Mouse (Mus musculus) liver, embryonic 15.5 days (tissue): ENCODE data around the gene Ttc32. TPM values are rescaled to one million over a fixed set of nuclear protein-coding genes. Genes with fewer than 3 reads are reported as not detected.
A peak's percentile ranks its signal among the peaks of the same experiment; 100 is the strongest.

Experiments used
- ATAC-seq: fragments of 200-750 bp; cut with Nextera tagmentation; 2 replicates; pipeline ENCODE4 v1.8.0; 2017; ENCODE audit warnings: moderate number of reproducible peaks, mild to moderate bottlenecking, moderate library complexity; ENCODE audit not compliant: insufficient read depth
- H3K27ac ChIP-seq: fragments of 300-500 bp; sonication (generic); replicated peaks from 2 replicates; pipeline ENCODE4 v1.5.1; 2015; ENCODE audit warnings: mild to moderate bottlenecking, inconsistent platforms
- H3K27me3 ChIP-seq: fragments of 300-500 bp; sonication (generic); 2 replicates; pipeline ENCODE4 v1.6.1; 2015; ENCODE audit warnings: mild to moderate bottlenecking, inconsistent platforms
- H3K36me3 ChIP-seq: fragments of 300-500 bp; sonication (generic); replicated peaks from 2 replicates; pipeline ENCODE4 v1.6.1; 2015; ENCODE audit warnings: moderate library complexity, mild to moderate bottlenecking, inconsistent platforms
- H3K4me1 ChIP-seq: fragments of 300-500 bp; sonication (generic); replicated peaks from 2 replicates; pipeline ENCODE4 v1.6.1; 2015; ENCODE audit warnings: inconsistent platforms
- H3K4me2 ChIP-seq: fragments of 300-500 bp; sonication (generic); 2 replicates; pipeline ENCODE4 v1.6.1; 2015; ENCODE audit warnings: moderate library complexity, mild to moderate bottlenecking, inconsistent platforms
- H3K4me3 ChIP-seq: fragments of 300-500 bp; sonication (generic); replicated peaks from 2 replicates; pipeline ENCODE4 v1.5.1; 2015; ENCODE audit warnings: mild to moderate bottlenecking, inconsistent platforms
- H3K9ac ChIP-seq: fragments of 300-500 bp; sonication (generic); 2 replicates; pipeline ENCODE4 v1.6.1; 2015; ENCODE audit warnings: moderate library complexity, mild to moderate bottlenecking, inconsistent platforms
- H3K9me3 ChIP-seq: fragments of 300-500 bp; sonication (generic); replicated peaks from 2 replicates; pipeline ENCODE4 v1.6.1; 2016; ENCODE audit warnings: inconsistent platforms
- WGBS: fragments of 180-500 bp; shearing (Covaris S2); methylation state at CpG from one replicate; pipeline ENCODE4 v1.1.7; 2015; ENCODE audit warnings: mixed read lengths; ENCODE audit not compliant: insufficient replicate concordance; 5-methylcytosine and 5-hydroxymethylcytosine counted together
- polyA plus RNA-seq: library from polyadenylated mRNA; unstranded; fragments of >200 nt; fragmentation: Nextera tagmentation; extraction: Ambion mirVana; gene quantifications from 2 replicates; pipeline ENCODE4 v1.2.1, GENCODE M21; 2015

Gene Ttc32
- polyA plus RNA-seq, 1 experiment from 2014 or later: 12.2 TPM

DNA sequence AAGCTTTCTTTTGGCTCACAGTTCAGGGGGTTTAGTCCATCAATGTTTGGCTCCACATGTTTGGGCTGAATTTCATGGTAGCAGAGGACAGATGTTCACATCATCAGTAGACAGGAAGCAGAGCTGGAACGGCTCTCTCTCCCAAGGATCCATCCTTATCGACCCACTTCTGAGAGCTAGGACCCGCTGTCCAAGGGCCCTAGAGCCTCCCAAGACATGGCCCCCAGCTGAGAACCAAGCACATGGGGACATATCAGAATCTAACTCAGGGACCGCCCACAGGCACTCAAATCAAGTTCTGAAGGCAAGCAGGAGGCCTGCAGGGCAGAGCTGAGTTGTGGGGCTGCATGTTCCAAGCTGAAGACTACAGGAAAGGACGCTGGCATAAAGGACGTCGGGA is 14.9 kb downstream of the Ttc32 start:
- Histone ChIP-seq H3K4me3 (no peak overlapping the region), H3K4me2 (no peak overlapping the region), H3K4me1 (no peaks in the 10 kb centered on the region), H3K27me3 (no peaks in the 10 kb centered on the region), H3K36me3 (0 out of 2 replicates have a peak, but pooled peaks cover 5% of the 10 kb centered on the region), H3K27ac (no peak overlapping the region), H3K9ac (no peak overlapping the region), H3K9me3 (no peaks in the 10 kb centered on the region)
- 69% methylated on average over 7 of the region's 7 CpGs for WGBS
- ATAC-seq: no peak

DNA sequence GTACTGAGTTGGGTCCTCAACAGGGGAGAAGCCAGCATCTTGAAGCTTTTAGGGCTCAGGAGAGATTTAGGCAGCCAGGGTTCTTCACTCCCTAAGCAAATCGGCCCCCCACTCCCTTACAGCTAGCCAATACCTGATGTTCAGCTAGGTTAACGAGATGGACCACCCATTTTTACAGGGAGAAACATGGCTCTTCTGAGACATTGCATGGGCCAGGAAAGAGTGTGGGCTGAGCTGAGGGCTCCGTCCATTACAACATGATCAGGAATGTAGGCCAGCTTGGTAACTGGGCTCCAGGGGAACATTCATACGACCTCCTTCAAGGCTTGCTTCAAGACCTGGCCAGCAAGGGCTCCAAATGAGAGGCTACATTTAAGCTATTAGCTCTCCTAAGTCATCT is 16.9 kb downstream of the Ttc32 start:
- Histone ChIP-seq H3K27me3 (no peaks in the 10 kb centered on the region), H3K4me2 (no peak overlapping the region), H3K27ac (no peak overlapping the region), H3K9me3 (no peaks in the 10 kb centered on the region), H3K9ac (no peak overlapping the region), H3K4me3 (no peak overlapping the region), H3K4me1 (no peaks in the 10 kb centered on the region), H3K36me3 (0 out of 2 replicates have a peak, but pooled peaks cover 5% of the 10 kb centered on the region)
- 56% methylated on average over 4 of the region's 4 CpGs for WGBS
- no peak for ATAC-seq

DNA sequence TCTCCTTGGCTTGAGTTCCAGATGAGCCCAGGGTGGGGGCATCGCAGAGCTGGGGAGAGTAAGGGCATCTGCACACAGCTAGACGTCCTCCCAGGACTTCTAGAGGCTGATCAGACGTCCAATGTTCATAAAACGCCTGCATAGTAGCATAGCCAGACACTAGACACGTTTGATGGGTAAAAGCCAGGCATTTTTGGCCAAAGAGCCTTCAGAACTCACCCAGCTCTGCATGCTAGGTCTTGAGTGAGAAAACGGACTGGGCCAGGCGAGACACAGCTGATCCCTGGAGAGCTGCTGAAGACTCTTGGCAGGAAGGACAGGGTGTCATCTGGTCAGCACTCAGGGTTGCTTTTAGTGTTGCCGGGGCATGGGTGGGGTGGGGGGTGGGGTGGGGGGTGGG is 18.3 kb downstream of the Ttc32 start:
- Histone ChIP-seq H3K27ac (no peak overlapping the region), H3K9ac (no peak overlapping the region), H3K36me3 (0 out of 2 replicates have a peak, but pooled peaks cover 4% of the 10 kb centered on the region), H3K9me3 (no peaks in the 10 kb centered on the region), H3K4me1 (no peaks in the 10 kb centered on the region), H3K4me3 (no peak overlapping the region), H3K27me3 (no peaks in the 10 kb centered on the region), H3K4me2 (no peak overlapping the region)
- ATAC-seq: no peak
- WGBS: 41% methylated on average over 8 of the region's 8 CpGs

DNA sequence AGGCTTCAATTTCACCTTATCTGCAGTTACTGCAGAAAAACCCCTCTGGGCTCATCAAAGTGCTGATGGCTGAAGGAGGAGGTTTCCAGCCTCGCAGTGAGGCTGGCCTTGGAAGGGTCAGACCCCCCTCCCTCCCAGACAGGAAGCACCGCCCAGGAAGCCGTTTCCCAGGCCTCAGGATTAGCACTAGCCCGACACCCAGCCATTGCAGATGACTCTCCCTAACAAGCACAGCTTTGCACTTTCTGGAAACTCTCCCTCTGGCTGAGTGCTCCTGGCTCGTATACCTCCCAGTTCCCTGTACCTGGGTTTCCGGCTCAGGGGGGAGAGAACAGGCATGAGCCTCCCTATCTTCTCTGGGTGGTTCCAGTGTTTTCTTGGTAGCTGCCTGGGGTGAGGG is 21.0 kb downstream of the Ttc32 start:
- Histone ChIP-seq H3K4me2 (no peak overlapping the region), H3K4me3 (no peak overlapping the region), H3K9me3 (no peaks in the 10 kb centered on the region), H3K27me3 (no peaks in the 10 kb centered on the region), H3K9ac (no peak overlapping the region), H3K36me3 (no peaks in the 10 kb centered on the region), H3K4me1 (no peaks in the 10 kb centered on the region), H3K27ac (no peak overlapping the region)
- WGBS: 12% methylated on average over 6 of the region's 6 CpGs
- ATAC-seq: no peak

- Histone ChIP-seq H3K27ac (no peak overlapping the region), H3K4me2 (no peak overlapping the region), H3K36me3 (no peaks in the 10 kb centered on the region), H3K27me3 (no peaks in the 10 kb centered on the region), H3K9ac (no peak overlapping the region), H3K9me3 (no peaks in the 10 kb centered on the region), H3K4me3 (no peak overlapping the region), H3K4me1 (no peaks in the 10 kb centered on the region)
- WGBS: 46% methylated on average over 8 of the region's 8 CpGs
- ATAC-seq: 0 out of 2 replicates have a peak, but pooled peaks have one; percentile 31
Observed at GRCm38 (mm10) chr12:9052075-9052829, 22.5 kb downstream of the Ttc32 start.

GRCm38 (mm10) chr12:9053345-9053744 is 23.5 kb downstream of the Ttc32 start:
- H3K4me2 ChIP-seq: no peak overlapping the region
- no peaks in the 10 kb centered on the region for H3K9me3 ChIP-seq
- WGBS: 58% methylated on average over 7 of the region's 7 CpGs
- H3K4me1 ChIP-seq: no peaks in the 10 kb centered on the region
- H3K9ac ChIP-seq: no peak overlapping the region
- H3K27me3 ChIP-seq: no peaks in the 10 kb centered on the region
- ATAC-seq: no peak
- H3K27ac ChIP-seq: no peak overlapping the region
- no peak overlapping the region for H3K4me3 ChIP-seq
- no peaks in the 10 kb centered on the region for H3K36me3 ChIP-seq

DNA sequence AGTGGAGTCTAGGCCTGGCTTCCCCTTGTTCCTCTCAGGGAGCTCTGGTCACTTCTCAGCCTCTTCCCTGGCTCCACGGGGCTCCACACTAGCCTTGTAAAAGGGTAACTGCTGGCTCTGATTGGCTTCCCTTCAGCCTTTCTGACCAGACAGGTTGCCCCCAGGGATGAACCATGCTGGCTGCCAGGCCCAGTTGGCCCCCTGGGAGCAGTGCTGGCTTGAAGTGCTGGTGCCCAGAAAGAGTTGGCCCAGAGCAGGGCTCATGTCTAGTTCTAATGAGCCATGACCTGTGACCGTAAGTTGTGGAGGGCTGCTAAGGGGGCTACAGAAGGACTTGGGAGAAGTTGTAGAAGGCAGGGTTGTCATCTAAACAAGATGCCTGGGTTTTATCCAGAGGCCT is 24.2 kb downstream of the Ttc32 start:
- no peak overlapping the region for H3K4me2 ChIP-seq
- WGBS: 52% methylated on average over 2 of the region's 2 CpGs
- ATAC-seq: no peak
- H3K9me3 ChIP-seq: no peaks in the 10 kb centered on the region
- H3K36me3 ChIP-seq: no peaks in the 10 kb centered on the region
- no peak overlapping the region for H3K9ac ChIP-seq
- no peaks in the 10 kb centered on the region for H3K4me1 ChIP-seq
- no peaks in the 10 kb centered on the region for H3K27me3 ChIP-seq
- H3K4me3 ChIP-seq: no peak overlapping the region
- H3K27ac ChIP-seq: no peak overlapping the region

GRCm38 (mm10) chr12:9055269-9055668 is 25.5 kb downstream of the Ttc32 start:
- Histone ChIP-seq H3K9me3 (no peaks in the 10 kb centered on the region), H3K4me1 (no peaks in the 10 kb centered on the region), H3K27ac (no peak overlapping the region), H3K36me3 (no peaks in the 10 kb centered on the region), H3K9ac (no peak overlapping the region), H3K4me3 (no peak overlapping the region), H3K4me2 (no peak overlapping the region), H3K27me3 (no peaks in the 10 kb centered on the region)
- WGBS: 54% methylated on average over 11 of the region's 11 CpGs
- no peak for ATAC-seq

DNA sequence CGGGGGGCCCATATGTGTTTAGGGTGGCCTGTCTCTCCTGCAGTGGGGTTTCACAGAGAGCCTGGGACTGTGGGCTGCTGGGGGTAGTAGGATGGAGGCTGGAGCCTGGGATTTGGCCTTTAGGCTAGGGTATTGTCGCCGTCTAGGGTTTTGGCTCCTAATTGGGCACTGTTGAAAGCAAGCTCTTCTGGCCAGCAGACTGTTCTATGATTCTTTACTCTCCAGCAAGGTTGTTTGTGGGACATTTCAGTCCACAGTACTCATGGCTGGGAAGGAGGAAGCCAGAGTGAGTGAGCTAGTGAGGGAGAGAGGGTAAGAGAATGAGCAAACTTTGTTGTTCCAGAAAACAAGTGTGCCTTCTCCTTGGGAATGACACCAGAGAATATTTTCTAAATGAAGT is 29.7 kb downstream of the Ttc32 start:
- H3K4me2 ChIP-seq: no peak overlapping the region

GRCm38 (mm10) chr12:9059965-9060364 is 30.2 kb downstream of the Ttc32 start:
- Histone ChIP-seq H3K27me3 (no peaks in the 10 kb centered on the region), H3K9me3 (no peaks in the 10 kb centered on the region), H3K36me3 (no peaks in the 10 kb centered on the region), H3K27ac (no peak overlapping the region), H3K4me2 (no peak overlapping the region), H3K9ac (no peak overlapping the region), H3K4me3 (no peak overlapping the region), H3K4me1 (no peaks in the 10 kb centered on the region)
- no peak for ATAC-seq
- WGBS: 68% methylated on average over 9 of the region's 9 CpGs

More for the DNA sequence above, 29.7 kb downstream of the Ttc32 start:
- H3K9ac ChIP-seq: no peak overlapping the region
- H3K27ac ChIP-seq: no peak overlapping the region
- no peaks in the 10 kb centered on the region for H3K36me3 ChIP-seq
- H3K4me3 ChIP-seq: no peak overlapping the region
- no peaks in the 10 kb centered on the region for H3K9me3 ChIP-seq
- H3K4me1 ChIP-seq: no peaks in the 10 kb centered on the region
- no peaks in the 10 kb centered on the region for H3K27me3 ChIP-seq
- no peak for ATAC-seq
- WGBS: 75% methylated on average over 3 of the region's 3 CpGs

GRCm38 (mm10) chr12:9063611-9064010 is 33.8 kb downstream of the Ttc32 start:
- ATAC-seq: no peak
- WGBS: 57% methylated on average over 6 of the region's 6 CpGs

GRCm38 (mm10) chr12:9071058-9071457 is 41.3 kb downstream of the Ttc32 start:
- 60% methylated on average over 1 of the region's 1 CpGs for WGBS
- Histone ChIP-seq H3K4me2 (no peak overlapping the region), H3K9ac (no peak overlapping the region)

More at GRCm38 (mm10) chr12:9063611-9064010, 33.8 kb downstream of the Ttc32 start:
- H3K4me3 ChIP-seq: no peak overlapping the region
- no peaks in the 10 kb centered on the region for H3K27me3 ChIP-seq
- H3K4me1 ChIP-seq: no peaks in the 10 kb centered on the region
- H3K9me3 ChIP-seq: no peaks in the 10 kb centered on the region
- no peaks in the 10 kb centered on the region for H3K36me3 ChIP-seq
- no peak overlapping the region for H3K4me2 ChIP-seq
- H3K9ac ChIP-seq: no peak overlapping the region
- no peak overlapping the region for H3K27ac ChIP-seq

More at GRCm38 (mm10) chr12:9071058-9071457, 41.3 kb downstream of the Ttc32 start:
- H3K36me3 ChIP-seq: no peaks in the 10 kb centered on the region
- no peak for ATAC-seq
- H3K4me1 ChIP-seq: no peaks in the 10 kb centered on the region
- no peaks in the 10 kb centered on the region for H3K27me3 ChIP-seq
- H3K9me3 ChIP-seq: no peaks in the 10 kb centered on the region
- no peak overlapping the region for H3K4me3 ChIP-seq
- no peak overlapping the region for H3K27ac ChIP-seq
